In the genomic region with DNA sequence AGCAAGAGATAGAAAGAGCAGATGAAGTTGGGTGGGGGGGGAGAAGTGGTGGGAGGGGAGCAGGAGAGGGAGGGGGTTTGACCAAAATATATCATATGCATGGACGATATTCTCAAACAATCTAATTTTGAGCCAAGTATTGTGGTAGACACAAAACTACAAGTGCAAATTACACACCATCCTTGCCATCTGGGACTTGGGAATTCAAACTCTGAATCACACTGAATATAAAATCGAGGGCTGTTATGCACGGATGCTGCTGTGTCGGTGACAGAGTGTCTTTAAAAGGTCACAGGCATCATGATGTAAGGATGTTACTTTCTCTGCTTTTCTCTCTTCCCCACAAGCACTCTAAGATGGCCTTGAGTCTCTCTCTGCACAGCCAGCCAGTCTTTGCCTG, we compare ENCODE assay signal across 24 mouse cellular contexts.
A peak's percentile ranks its signal among the peaks of the same experiment; 100 is the strongest.
DNase-seq lines count a peak whose midpoint lies in the region; ATAC-seq and TF ChIP-seq lines count a peak whose summit lies in the region.
"Had no signal": no experiment of that assay in that cellular context is flagged by ENCODE, and none has a peak within 500 bp of the region (broad histone marks: within the 10 kb centered on the region; RNA-seq: fewer than 3 reads in every experiment).

No protein-coding gene starts in this region.

- no peaks in the 10 kb centered on the region for H3K4me1 ChIP-seq in forebrain, embryonic 13.5 days
- no peaks in the 10 kb centered on the region for H3K4me1 ChIP-seq in forebrain, embryonic 11.5 days (replicated peaks; ENCODE audit: control insufficient read depth, insufficient read depth, low read length)
- H3K4me1 ChIP-seq in forebrain, postnatal 0 days (ENCODE audit: insufficient read depth): no peaks in the 10 kb centered on the region
- H3K4me1 ChIP-seq in forebrain, embryonic 15.5 days: no peaks in the 10 kb centered on the region
- H3K4me1 ChIP-seq in cerebellum, adult 2 months (ENCODE audit: control insufficient read depth, insufficient read depth, low read length): peaks cover 2% of the 10 kb centered on the region; the same call in 1 of the 2 replicates
- H3K4me1 ChIP-seq: embryonic facial prominence, embryonic 12.5 days; embryonic facial prominence, embryonic 15.5 days; hindbrain, embryonic 12.5 days; hindbrain, embryonic 15.5 days had no signal

- no peak for TF ChIP-seq CTCF in forebrain, postnatal 0 days (IDR thresholded peaks at IDR 0.05; ENCODE audit: low read depth)
- TF ChIP-seq CTCF in cerebellum, adult 2 months (IDR thresholded peaks at IDR 0.05; ENCODE audit: borderline replicate concordance, insufficient read depth, low read depth, low read length): no peak

- H3K9me3 ChIP-seq in forebrain, embryonic 13.5 days (replicated peaks): no peaks in the 10 kb centered on the region
- H3K9me3 ChIP-seq in forebrain, embryonic 11.5 days (ENCODE audit: control insufficient read depth, low read length): no peaks in the 10 kb centered on the region
- no peaks in the 10 kb centered on the region for H3K9me3 ChIP-seq in forebrain, postnatal 0 days (ENCODE audit: low read length)
- no peaks in the 10 kb centered on the region for H3K9me3 ChIP-seq in forebrain, embryonic 15.5 days
- H3K9me3 ChIP-seq: embryonic facial prominence, embryonic 12.5 days; embryonic facial prominence, embryonic 15.5 days; hindbrain, embryonic 12.5 days; hindbrain, embryonic 15.5 days had no signal

- H3K27me3 ChIP-seq in forebrain, embryonic 13.5 days: no peaks in the 10 kb centered on the region
- H3K27me3 ChIP-seq in forebrain, embryonic 11.5 days (ENCODE audit: control insufficient read depth, insufficient read depth, low read length): no peaks in the 10 kb centered on the region
- no peaks in the 10 kb centered on the region for H3K27me3 ChIP-seq in forebrain, postnatal 0 days (ENCODE audit: insufficient read depth, low read length)
- no peaks in the 10 kb centered on the region for H3K27me3 ChIP-seq in forebrain, embryonic 15.5 days
- no peaks in the 10 kb centered on the region for H3K27me3 ChIP-seq in cerebellum, adult 2 months (ENCODE audit: control insufficient read depth, insufficient read depth, low read length)
- H3K27me3 ChIP-seq: embryonic facial prominence, embryonic 12.5 days; embryonic facial prominence, embryonic 15.5 days; hindbrain, embryonic 12.5 days; hindbrain, embryonic 15.5 days had no signal

- H3K4me3 ChIP-seq in forebrain, embryonic 13.5 days: no peak overlapping the region
- no peak overlapping the region for H3K4me3 ChIP-seq in forebrain, embryonic 11.5 days (ENCODE audit: low read depth, low read length)
- no peak overlapping the region for H3K4me3 ChIP-seq in forebrain, postnatal 0 days (ENCODE audit: low read depth, low read length)
- no peak overlapping the region for H3K4me3 ChIP-seq in forebrain, embryonic 15.5 days
- H3K4me3 ChIP-seq in cerebellum, adult 2 months (replicated peaks; ENCODE audit: insufficient read depth, low read depth, low read length): no peak overlapping the region
- H3K4me3 ChIP-seq: embryonic facial prominence, embryonic 12.5 days; embryonic facial prominence, embryonic 15.5 days; gastrocnemius, adult 2 months; hindbrain, embryonic 12.5 days; hindbrain, embryonic 15.5 days had no signal

- no peak overlapping the region for H3K9ac ChIP-seq in forebrain, embryonic 13.5 days
- H3K9ac ChIP-seq in forebrain, embryonic 11.5 days (ENCODE audit: low read length): no peak overlapping the region
- no peak overlapping the region for H3K9ac ChIP-seq in forebrain, postnatal 0 days
- no peak overlapping the region for H3K9ac ChIP-seq in forebrain, embryonic 15.5 days (replicated peaks)
- H3K9ac ChIP-seq: embryonic facial prominence, embryonic 12.5 days; embryonic facial prominence, embryonic 15.5 days; hindbrain, embryonic 12.5 days; hindbrain, embryonic 15.5 days had no signal

- TF ChIP-seq POLR2A in cerebellum, adult 2 months (IDR thresholded peaks at IDR 0.05; ENCODE audit: borderline replicate concordance, insufficient read depth, low read length): no peak

- ATAC-seq in forebrain, embryonic 13.5 days: peak; percentile 24; the same call in 1 of the 2 replicates
- no peak for ATAC-seq in forebrain, embryonic 11.5 days (replicated peaks; ENCODE audit: low FRiP score)
- ATAC-seq in forebrain, postnatal 0 days: peak; percentile 86
- no peak; the same call in 1 of the 2 replicates for ATAC-seq in forebrain, embryonic 15.5 days (replicated peaks)
- ATAC-seq: activated CD4-positive, CD25-positive, alpha-beta regulatory T cell, adult 4 months; intestine, postnatal 0 days had no signal

- DNase-seq in forebrain, embryonic 11.5 days (ENCODE audit: low spot score): no peak
- peak; percentile 34 for DNase-seq in forebrain, postnatal 0 days
- peak; percentile 37 for DNase-seq in right cerebral cortex, adult 18-20 months
- no peak for DNase-seq in right cerebral cortex, postnatal 25 days
- DNase-seq in cerebellum, adult 2 months: no peak
- no peak for DNase-seq in left cerebral cortex, adult 18-20 months (ENCODE audit: low spot score in 2 of 2)
- DNase-seq: adrenal gland, postnatal 10 days; adrenal gland, postnatal 36 days; cerebellum, adult 18-20 months; cerebellum, adult 9-11 months; cerebellum, postnatal 25 days; gastrocnemius, adult 2 months; gastrocnemius, postnatal 14 days; heart, adult 11 months; kidney, adult 2 months had no signal

- H3K27ac ChIP-seq in forebrain, embryonic 13.5 days: no peak overlapping the region
- H3K27ac ChIP-seq in forebrain, embryonic 11.5 days (ENCODE audit: low read depth, low read length): no peak overlapping the region
- no peak overlapping the region for H3K27ac ChIP-seq in forebrain, postnatal 0 days (ENCODE audit: low read depth, low read length)
- H3K27ac ChIP-seq in forebrain, embryonic 15.5 days (replicated peaks): no peak overlapping the region
- H3K27ac ChIP-seq in cerebellum, adult 2 months (ENCODE audit: insufficient read depth, low read length): no peak overlapping the region
- H3K27ac ChIP-seq: embryonic facial prominence, embryonic 12.5 days; embryonic facial prominence, embryonic 15.5 days; gastrocnemius, adult 2 months; hindbrain, embryonic 12.5 days; hindbrain, embryonic 15.5 days had no signal

- WGBS in forebrain, embryonic 13.5 days: 81% methylated on average over 4 of the region's 4 CpGs
- WGBS in forebrain, embryonic 11.5 days: 90% methylated on average over 4 of the region's 4 CpGs
- WGBS in forebrain, postnatal 0 days: 46% methylated on average over 4 of the region's 4 CpGs
- WGBS in forebrain, embryonic 15.5 days: 63% methylated on average over 4 of the region's 4 CpGs
- 71% methylated on average over 4 of the region's 4 CpGs for WGBS in cerebellum, adult 2 months

- no peak overlapping the region for H3K4me2 ChIP-seq in forebrain, embryonic 13.5 days
- H3K4me2 ChIP-seq in forebrain, embryonic 11.5 days (ENCODE audit: low read depth, low read length, severe bottlenecking): no peak overlapping the region
- H3K4me2 ChIP-seq in forebrain, postnatal 0 days (ENCODE audit: low read depth): no peak overlapping the region
- no peak overlapping the region for H3K4me2 ChIP-seq in forebrain, embryonic 15.5 days (replicated peaks)
- H3K4me2 ChIP-seq: embryonic facial prominence, embryonic 12.5 days; embryonic facial prominence, embryonic 15.5 days; heart, embryonic 11.5 days; hindbrain, embryonic 12.5 days; hindbrain, embryonic 15.5 days had no signal

- no peaks in the 10 kb centered on the region for H3K36me3 ChIP-seq in forebrain, embryonic 13.5 days (ENCODE audit: poor library complexity, severe bottlenecking)
- H3K36me3 ChIP-seq in forebrain, embryonic 11.5 days (ENCODE audit: control insufficient read depth, insufficient read depth, low read length): no peaks in the 10 kb centered on the region
- no peaks in the 10 kb centered on the region for H3K36me3 ChIP-seq in forebrain, postnatal 0 days (ENCODE audit: insufficient read depth)
- H3K36me3 ChIP-seq in forebrain, embryonic 15.5 days: no peaks in the 10 kb centered on the region
- H3K36me3 ChIP-seq: embryonic facial prominence, embryonic 12.5 days; embryonic facial prominence, embryonic 15.5 days; hindbrain, embryonic 12.5 days; hindbrain, embryonic 15.5 days had no signal

Comparison
In these comparisons a context has a peak if more than half of its experiments do, and no peak if none do; other contexts are left out.
1. ATAC-seq: peak in forebrain, embryonic 13.5 days (single experiment) and forebrain, postnatal 0 days (single experiment); none in forebrain, embryonic 11.5 days (single experiment) and forebrain, embryonic 15.5 days (single experiment).
2. DNase-seq: peak in forebrain, postnatal 0 days (single experiment) and right cerebral cortex, adult 18-20 months (single experiment); none in forebrain, embryonic 11.5 days (single experiment), right cerebral cortex, postnatal 25 days (single experiment), cerebellum, adult 2 months (0 of 2) and left cerebral cortex, adult 18-20 months (0 of 2).